Mouse (Mus musculus) kidney, postnatal 10 days (tissue): ENCODE data around the gene Mta2.

Experiments
- DNase-seq: peaks from one replicate; pipeline ENCODE4 v3.0.0; 2021; ENCODE audit warnings: mixed read lengths

Mta2 gene

GRCm38 (mm10) chr19:8929224-8930088 is 12.2 kb upstream of the Mta2 start, which contains the start of the genes Rom1 and Eml3:
TSS of gene Rom1 (minus strand) at chr19:8929356.
TSS of gene Eml3 (plus strand) at chr19:8929552.
- peak; percentile 93 for DNase-seq

- DNase-seq = no peak
Measured at GRCm38 (mm10) chr19:8930117-8930516, 11.6 kb upstream of the Mta2 start.

GRCm38 (mm10) chr19:8930771-8931170 is 10.9 kb upstream of the Mta2 start:
- no peak for DNase-seq

- no peak for DNase-seq
Measured at GRCm38 (mm10) chr19:8936736-8937135, 4.9 kb upstream of the Mta2 start.

GRCm38 (mm10) chr19:8940526-8941133 is 1.0 kb upstream of the Mta2 start:
- DNase-seq = no peak

- DNase-seq = no peak
Measured at GRCm38 (mm10) chr19:8941136-8941514, 550 bp upstream of the Mta2 start.

GRCm38 (mm10) chr19:8942276-8942964 is 745 bp downstream of the Mta2 start:
- peak; percentile 79 for DNase-seq

- DNase-seq = no peak
Measured at GRCm38 (mm10) chr19:8943047-8943446, 1.4 kb downstream of the Mta2 start.

GRCm38 (mm10) chr19:8944062-8944461 is 2.4 kb downstream of the Mta2 start:
- DNase-seq = peak; percentile 63

- peak; percentile 93 for DNase-seq
Measured at GRCm38 (mm10) chr19:8944750-8945149, 3.1 kb downstream of the Mta2 start.

GRCm38 (mm10) chr19:8945251-8945650 is 3.6 kb downstream of the Mta2 start:
- DNase-seq = no peak

- DNase-seq = no peak
Measured at GRCm38 (mm10) chr19:8946929-8947328, 5.3 kb downstream of the Mta2 start.

GRCm38 (mm10) chr19:8950190-8950589 is 8.5 kb downstream of the Mta2 start:
- DNase-seq = no peak

- DNase-seq = no peak
Measured at GRCm38 (mm10) chr19:8952241-8952640, 10.6 kb downstream of the Mta2 start.

GRCm38 (mm10) chr19:8953135-8954039 is 11.7 kb downstream of the Mta2 start, which contains the start of gene Tut1:
TSS of gene Tut1 (plus strand) at chr19:8953847.
- peak; percentile 92 for DNase-seq

GRCm38 (mm10) chr19:8954171-8954570 is 12.5 kb downstream of the Mta2 start:
- no peak for DNase-seq

- no peak for DNase-seq
Measured at GRCm38 (mm10) chr19:8962256-8962655, 20.6 kb downstream of the Mta2 start.

- peak; percentile 25 for DNase-seq
Measured at GRCm38 (mm10) chr19:8965075-8965474, 23.4 kb downstream of the Mta2 start.

GRCm38 (mm10) chr19:8965771-8966170 is 24.1 kb downstream of the Mta2 start:
- DNase-seq = peak; percentile 50

GRCm38 (mm10) chr19:8966198-8966589 is 24.5 kb downstream of the Mta2 start:
- no peak for DNase-seq

- peak; percentile 99 for DNase-seq
Measured at GRCm38 (mm10) chr19:8966590-8967372, 25.1 kb downstream of the Mta2 start, which contains the start of gene Eef1g. TSS of gene Eef1g (plus strand) at chr19:8967041.

GRCm38 (mm10) chr19:8967373-8967743 is 25.7 kb downstream of the Mta2 start:
- DNase-seq = no peak
